Mouse (Mus musculus): Measurements from ENCODE around the gene Atp1a3.

GRCm38 (mm10) chr7:25049295-25049930, 43.7 kb upstream of the Atp1a3 start:
- TF ChIP-seq CTCF (IDR thresholded peaks at IDR 0.05) (no peak), EP300 (IDR thresholded peaks at IDR 0.05) (no peak)
